Mouse (Mus musculus): Measurements from ENCODE around the gene Ccdc65. TPM values are rescaled to one million over a fixed set of nuclear protein-coding genes. Genes with fewer than 3 reads are reported as not detected.
A peak's percentile ranks its signal among the peaks of the same experiment; 100 is the strongest.

Gene Ccdc65
- polyA plus RNA-seq, 1 experiment = not detected

- H3K9me3 ChIP-seq (replicated peaks; ENCODE audit: control insufficient read depth, insufficient read depth, low read length, poor library complexity, severe bottlenecking) = no peaks in the 10 kb centered on the region
- H3K4me3 ChIP-seq (ENCODE audit: low read depth, low read length) = peak overlapping the region; percentile 60
Measured at GRCm38 (mm10) chr15:98699190-98700105, 8.6 kb upstream of the Ccdc65 start.

DNA sequence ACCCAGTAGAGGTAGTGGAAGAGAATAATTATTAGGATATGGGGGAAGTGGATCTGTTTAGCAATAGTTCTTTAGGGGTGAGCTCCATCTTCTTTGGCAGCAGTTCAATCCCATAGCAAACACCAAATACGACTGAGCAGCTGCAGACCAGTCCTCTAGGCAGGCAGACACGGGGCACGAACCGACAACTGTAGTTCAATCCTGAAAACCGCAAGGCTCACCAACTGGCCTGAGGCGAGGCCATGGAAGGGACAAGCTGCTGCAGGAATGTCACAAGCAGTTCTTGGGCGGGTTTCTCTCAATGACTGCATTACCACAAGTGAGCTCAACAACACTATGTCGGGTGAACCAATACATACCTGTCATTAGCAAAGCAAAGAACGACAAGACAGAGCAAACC is 3.7 kb upstream of the Ccdc65 start:
- Histone ChIP-seq H3K9ac (ENCODE audit: low read depth, poor library complexity, severe bottlenecking) (no peak overlapping the region), H3K27me3 (ENCODE audit: control insufficient read depth, insufficient read depth, low read length, poor library complexity, severe bottlenecking) (peaks cover 3% of the 10 kb centered on the region), H3K36me3 (ENCODE audit: control insufficient read depth, insufficient read depth, low read length, poor library complexity, severe bottlenecking) (no peaks in the 10 kb centered on the region), H3K4me1 (ENCODE audit: control insufficient read depth, insufficient read depth, low read length) (no peaks in the 10 kb centered on the region), H3K4me3 (ENCODE audit: low read depth, low read length) (no peak overlapping the region), H3K27ac (ENCODE audit: insufficient read depth, low read length) (no peak overlapping the region), H3K9me3 (replicated peaks; ENCODE audit: control insufficient read depth, insufficient read depth, low read length, poor library complexity, severe bottlenecking) (no peaks in the 10 kb centered on the region)
- TF ChIP-seq POLR2A (IDR thresholded peaks at IDR 0.05; ENCODE audit: insufficient read depth, low read length) (no peak), EP300 (IDR thresholded peaks at IDR 0.05; ENCODE audit: insufficient read depth, low read depth, low read length) (no peak), CTCF (IDR thresholded peaks at IDR 0.05; ENCODE audit: low read depth, low read length) (no peak)

More at GRCm38 (mm10) chr15:98699190-98700105, 8.6 kb upstream of the Ccdc65 start:
- Histone ChIP-seq H3K4me1 (ENCODE audit: control insufficient read depth, insufficient read depth, low read length) (no peaks in the 10 kb centered on the region), H3K27me3 (ENCODE audit: control insufficient read depth, insufficient read depth, low read length, poor library complexity, severe bottlenecking) (peaks cover 3% of the 10 kb centered on the region), H3K9ac (ENCODE audit: low read depth, poor library complexity, severe bottlenecking) (peak overlapping the region; percentile 8; the same call in 1 of the 2 replicates), H3K36me3 (ENCODE audit: control insufficient read depth, insufficient read depth, low read length, poor library complexity, severe bottlenecking) (no peaks in the 10 kb centered on the region), H3K27ac (ENCODE audit: insufficient read depth, low read length) (no peak overlapping the region)
- TF ChIP-seq POLR2A (IDR thresholded peaks at IDR 0.05; ENCODE audit: insufficient read depth, low read length) (no peak), CTCF (IDR thresholded peaks at IDR 0.05; ENCODE audit: low read depth, low read length) (peak; percentile 84)

- Histone ChIP-seq H3K9me3 (replicated peaks; ENCODE audit: control insufficient read depth, insufficient read depth, low read length, poor library complexity, severe bottlenecking) (no peaks in the 10 kb centered on the region), H3K4me1 (ENCODE audit: control insufficient read depth, insufficient read depth, low read length) (no peaks in the 10 kb centered on the region), H3K27me3 (ENCODE audit: control insufficient read depth, insufficient read depth, low read length, poor library complexity, severe bottlenecking) (no peaks in the 10 kb centered on the region), H3K27ac (ENCODE audit: insufficient read depth, low read length) (no peak overlapping the region), H3K36me3 (ENCODE audit: control insufficient read depth, insufficient read depth, low read length, poor library complexity, severe bottlenecking) (no peaks in the 10 kb centered on the region), H3K9ac (ENCODE audit: low read depth, poor library complexity, severe bottlenecking) (no peak overlapping the region), H3K4me3 (ENCODE audit: low read depth, low read length) (no peak overlapping the region)
- TF ChIP-seq CTCF (IDR thresholded peaks at IDR 0.05; ENCODE audit: low read depth, low read length) (peak; percentile 96), POLR2A (IDR thresholded peaks at IDR 0.05; ENCODE audit: insufficient read depth, low read length) (no peak), EP300 (IDR thresholded peaks at IDR 0.05; ENCODE audit: insufficient read depth, low read depth, low read length) (no peak)
Measured at GRCm38 (mm10) chr15:98710442-98710841, 2.4 kb downstream of the Ccdc65 start.

DNA sequence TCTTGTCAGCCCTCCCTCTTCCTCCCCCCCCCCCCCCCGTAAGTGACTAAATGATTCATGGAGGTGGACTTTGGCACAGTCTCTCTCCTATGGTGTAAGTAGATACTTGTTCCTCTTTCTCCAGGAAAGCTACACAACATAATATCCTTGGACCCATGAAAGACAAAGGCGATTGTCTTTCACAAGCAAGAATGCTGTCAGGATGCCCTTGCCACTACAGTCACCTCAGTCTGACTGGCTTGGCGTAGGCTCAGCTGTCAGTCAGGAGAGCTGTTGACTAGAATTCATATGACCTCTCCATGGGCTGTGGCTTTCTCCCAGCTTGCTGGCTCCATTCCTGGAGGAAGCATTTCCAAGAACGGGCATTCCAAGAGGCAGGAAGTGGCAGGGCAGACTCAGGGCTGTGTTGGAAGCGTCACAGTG is 6.2 kb downstream of the Ccdc65 start:
- Histone ChIP-seq H3K27me3 (ENCODE audit: control insufficient read depth, insufficient read depth, low read length, poor library complexity, severe bottlenecking) (no peaks in the 10 kb centered on the region), H3K9me3 (replicated peaks; ENCODE audit: control insufficient read depth, insufficient read depth, low read length, poor library complexity, severe bottlenecking) (no peaks in the 10 kb centered on the region), H3K4me3 (ENCODE audit: low read depth, low read length) (no peak overlapping the region), H3K9ac (ENCODE audit: low read depth, poor library complexity, severe bottlenecking) (no peak overlapping the region), H3K36me3 (ENCODE audit: control insufficient read depth, insufficient read depth, low read length, poor library complexity, severe bottlenecking) (no peaks in the 10 kb centered on the region), H3K4me1 (ENCODE audit: control insufficient read depth, insufficient read depth, low read length) (no peaks in the 10 kb centered on the region), H3K27ac (ENCODE audit: insufficient read depth, low read length) (no peak overlapping the region)
- TF ChIP-seq CTCF (IDR thresholded peaks at IDR 0.05; ENCODE audit: low read depth, low read length) (no peak), EP300 (IDR thresholded peaks at IDR 0.05; ENCODE audit: insufficient read depth, low read depth, low read length) (no peak), POLR2A (IDR thresholded peaks at IDR 0.05; ENCODE audit: insufficient read depth, low read length) (no peak)

GRCm38 (mm10) chr15:98717301-98717700 is 9.3 kb downstream of the Ccdc65 start:
- Histone ChIP-seq H3K27ac (ENCODE audit: insufficient read depth, low read length) (no peak overlapping the region), H3K9me3 (replicated peaks; ENCODE audit: control insufficient read depth, insufficient read depth, low read length, poor library complexity, severe bottlenecking) (no peaks in the 10 kb centered on the region), H3K4me1 (ENCODE audit: control insufficient read depth, insufficient read depth, low read length) (no peaks in the 10 kb centered on the region), H3K9ac (ENCODE audit: low read depth, poor library complexity, severe bottlenecking) (no peak overlapping the region), H3K36me3 (ENCODE audit: control insufficient read depth, insufficient read depth, low read length, poor library complexity, severe bottlenecking) (no peaks in the 10 kb centered on the region), H3K27me3 (ENCODE audit: control insufficient read depth, insufficient read depth, low read length, poor library complexity, severe bottlenecking) (no peaks in the 10 kb centered on the region), H3K4me3 (ENCODE audit: low read depth, low read length) (no peak overlapping the region)
- TF ChIP-seq EP300 (IDR thresholded peaks at IDR 0.05; ENCODE audit: insufficient read depth, low read depth, low read length) = no peak
- no peak for TF ChIP-seq CTCF (IDR thresholded peaks at IDR 0.05; ENCODE audit: low read depth, low read length)
- TF ChIP-seq POLR2A (IDR thresholded peaks at IDR 0.05; ENCODE audit: insufficient read depth, low read length) = no peak

DNA sequence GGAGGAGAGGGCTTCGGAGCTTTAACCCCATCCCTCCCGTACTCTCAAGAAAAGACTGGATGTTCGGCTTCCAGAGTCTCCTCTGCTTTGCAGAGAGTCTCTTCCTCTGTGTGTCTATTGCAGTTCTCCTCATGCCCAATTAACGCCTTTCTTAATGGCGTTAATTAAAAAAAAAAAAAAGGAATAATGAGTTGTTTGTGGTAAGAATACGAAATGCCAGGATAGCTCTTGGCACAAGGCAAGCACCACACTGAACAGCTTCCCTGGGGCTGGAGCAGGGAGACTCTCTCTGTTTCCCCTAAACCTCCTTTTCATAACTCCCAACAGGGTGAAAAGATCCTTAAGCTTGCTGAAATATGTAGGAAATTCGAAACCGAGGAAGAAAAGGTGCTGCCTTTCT is 14.2 kb downstream of the Ccdc65 start:
- Histone ChIP-seq H3K36me3 (ENCODE audit: control insufficient read depth, insufficient read depth, low read length, poor library complexity, severe bottlenecking) (no peaks in the 10 kb centered on the region), H3K9ac (ENCODE audit: low read depth, poor library complexity, severe bottlenecking) (no peak overlapping the region), H3K4me3 (ENCODE audit: low read depth, low read length) (no peak overlapping the region), H3K27ac (ENCODE audit: insufficient read depth, low read length) (no peak overlapping the region), H3K9me3 (replicated peaks; ENCODE audit: control insufficient read depth, insufficient read depth, low read length, poor library complexity, severe bottlenecking) (no peaks in the 10 kb centered on the region), H3K4me1 (ENCODE audit: control insufficient read depth, insufficient read depth, low read length) (peaks cover 1% of the 10 kb centered on the region), H3K27me3 (ENCODE audit: control insufficient read depth, insufficient read depth, low read length, poor library complexity, severe bottlenecking) (no peaks in the 10 kb centered on the region)
- TF ChIP-seq POLR2A (IDR thresholded peaks at IDR 0.05; ENCODE audit: insufficient read depth, low read length) = no peak
- TF ChIP-seq EP300 (IDR thresholded peaks at IDR 0.05; ENCODE audit: insufficient read depth, low read depth, low read length) = no peak
- no peak for TF ChIP-seq CTCF (IDR thresholded peaks at IDR 0.05; ENCODE audit: low read depth, low read length)

Data from ES-Bruce4 (cell line).